Mouse (Mus musculus): ENCODE measurements at regions not wholly inside any gene's neighbourhood (a gene's known extent, or its start where the extent isn't known, plus 50 kb on each side); places are given as distances from the start of the nearest gene placed in this dataset.
A peak's percentile ranks its signal among the peaks of the same experiment; 100 is the strongest.

GRCm38 (mm10) chr3:9884691-9885354 lies 203.1 kb upstream of the Gm9833 start:
- peak; percentile 33 for DNase-seq (ENCODE audit: low read depth)
- TF ChIP-seq POLR2A (IDR thresholded peaks at IDR 0.05; ENCODE audit: borderline replicate concordance, extremely low read depth, insufficient read depth, insufficient read length, poor library complexity, severe bottlenecking) (no peak), CTCF (IDR thresholded peaks at IDR 0.05; ENCODE audit: borderline replicate concordance, extremely low read depth, insufficient read depth, insufficient read length) (no peak)

- DNase-seq (ENCODE audit: low read depth): peak; percentile 93
- TF ChIP-seq POLR2A (IDR thresholded peaks at IDR 0.05; ENCODE audit: borderline replicate concordance, extremely low read depth, insufficient read depth, insufficient read length, poor library complexity, severe bottlenecking): no peak
- TF ChIP-seq CTCF (IDR thresholded peaks at IDR 0.05; ENCODE audit: borderline replicate concordance, extremely low read depth, insufficient read depth, insufficient read length): no peak
Observed at GRCm38 (mm10) chr3:9885565-9885964, 202.3 kb upstream of the Gm9833 start.

GRCm38 (mm10) chr3:9886077-9886476 lies 201.8 kb upstream of the Gm9833 start:
- DNase-seq (ENCODE audit: low read depth): peak; percentile 60
- no peak for TF ChIP-seq POLR2A (IDR thresholded peaks at IDR 0.05; ENCODE audit: borderline replicate concordance, extremely low read depth, insufficient read depth, insufficient read length, poor library complexity, severe bottlenecking)
- no peak for TF ChIP-seq CTCF (IDR thresholded peaks at IDR 0.05; ENCODE audit: borderline replicate concordance, extremely low read depth, insufficient read depth, insufficient read length)

- TF ChIP-seq POLR2A (IDR thresholded peaks at IDR 0.05; ENCODE audit: borderline replicate concordance, extremely low read depth, insufficient read depth, insufficient read length, poor library complexity, severe bottlenecking) (no peak), CTCF (IDR thresholded peaks at IDR 0.05; ENCODE audit: borderline replicate concordance, extremely low read depth, insufficient read depth, insufficient read length) (no peak)
- DNase-seq (ENCODE audit: low read depth): no peak
Observed at GRCm38 (mm10) chr3:9886765-9887626, 200.9 kb upstream of the Gm9833 start.

- TF ChIP-seq CTCF (IDR thresholded peaks at IDR 0.05; ENCODE audit: borderline replicate concordance, extremely low read depth, insufficient read depth, insufficient read length) (no peak), POLR2A (IDR thresholded peaks at IDR 0.05; ENCODE audit: borderline replicate concordance, extremely low read depth, insufficient read depth, insufficient read length, poor library complexity, severe bottlenecking) (no peak)
- no peak for DNase-seq (ENCODE audit: low read depth)
Observed at GRCm38 (mm10) chr3:9887627-9887994, 200.3 kb upstream of the Gm9833 start.

GRCm38 (mm10) chr3:9888051-9888450 lies 199.9 kb upstream of the Gm9833 start:
- no peak for TF ChIP-seq POLR2A (IDR thresholded peaks at IDR 0.05; ENCODE audit: borderline replicate concordance, extremely low read depth, insufficient read depth, insufficient read length, poor library complexity, severe bottlenecking)
- TF ChIP-seq CTCF (IDR thresholded peaks at IDR 0.05; ENCODE audit: borderline replicate concordance, extremely low read depth, insufficient read depth, insufficient read length): no peak
- DNase-seq (ENCODE audit: low read depth): no peak

- DNase-seq (ENCODE audit: low read depth): peak; percentile 65
- no peak for TF ChIP-seq CTCF (IDR thresholded peaks at IDR 0.05; ENCODE audit: borderline replicate concordance, extremely low read depth, insufficient read depth, insufficient read length)
- no peak for TF ChIP-seq POLR2A (IDR thresholded peaks at IDR 0.05; ENCODE audit: borderline replicate concordance, extremely low read depth, insufficient read depth, insufficient read length, poor library complexity, severe bottlenecking)
Observed at GRCm38 (mm10) chr3:9892884-9893494, 194.9 kb upstream of the Gm9833 start.

GRCm38 (mm10) chr3:9895396-9896135 lies 192.3 kb upstream of the Gm9833 start:
- TF ChIP-seq POLR2A (IDR thresholded peaks at IDR 0.05; ENCODE audit: borderline replicate concordance, extremely low read depth, insufficient read depth, insufficient read length, poor library complexity, severe bottlenecking) (no peak), CTCF (IDR thresholded peaks at IDR 0.05; ENCODE audit: borderline replicate concordance, extremely low read depth, insufficient read depth, insufficient read length) (no peak)

GRCm38 (mm10) chr3:9896303-9896702 lies 191.6 kb upstream of the Gm9833 start:
- DNase-seq (ENCODE audit: low read depth): no peak
- TF ChIP-seq CTCF (IDR thresholded peaks at IDR 0.05; ENCODE audit: borderline replicate concordance, extremely low read depth, insufficient read depth, insufficient read length): no peak
- TF ChIP-seq POLR2A (IDR thresholded peaks at IDR 0.05; ENCODE audit: borderline replicate concordance, extremely low read depth, insufficient read depth, insufficient read length, poor library complexity, severe bottlenecking): no peak

More at GRCm38 (mm10) chr3:9895396-9896135, 192.3 kb upstream of the Gm9833 start:
- DNase-seq (ENCODE audit: low read depth): no peak

GRCm38 (mm10) chr3:9901663-9902062 lies 186.2 kb upstream of the Gm9833 start:
- DNase-seq (ENCODE audit: low read depth): no peak
- TF ChIP-seq CTCF (IDR thresholded peaks at IDR 0.05; ENCODE audit: borderline replicate concordance, extremely low read depth, insufficient read depth, insufficient read length) (no peak), POLR2A (IDR thresholded peaks at IDR 0.05; ENCODE audit: borderline replicate concordance, extremely low read depth, insufficient read depth, insufficient read length, poor library complexity, severe bottlenecking) (no peak)

GRCm38 (mm10) chr3:9913357-9913756 lies 174.6 kb upstream of the Gm9833 start:
- no peak for DNase-seq (ENCODE audit: low read depth)
- TF ChIP-seq POLR2A (IDR thresholded peaks at IDR 0.05; ENCODE audit: borderline replicate concordance, extremely low read depth, insufficient read depth, insufficient read length, poor library complexity, severe bottlenecking) (no peak), CTCF (IDR thresholded peaks at IDR 0.05; ENCODE audit: borderline replicate concordance, extremely low read depth, insufficient read depth, insufficient read length) (no peak)
